ENCODE assay signal across 8 mouse cellular contexts in the genomic region with DNA sequence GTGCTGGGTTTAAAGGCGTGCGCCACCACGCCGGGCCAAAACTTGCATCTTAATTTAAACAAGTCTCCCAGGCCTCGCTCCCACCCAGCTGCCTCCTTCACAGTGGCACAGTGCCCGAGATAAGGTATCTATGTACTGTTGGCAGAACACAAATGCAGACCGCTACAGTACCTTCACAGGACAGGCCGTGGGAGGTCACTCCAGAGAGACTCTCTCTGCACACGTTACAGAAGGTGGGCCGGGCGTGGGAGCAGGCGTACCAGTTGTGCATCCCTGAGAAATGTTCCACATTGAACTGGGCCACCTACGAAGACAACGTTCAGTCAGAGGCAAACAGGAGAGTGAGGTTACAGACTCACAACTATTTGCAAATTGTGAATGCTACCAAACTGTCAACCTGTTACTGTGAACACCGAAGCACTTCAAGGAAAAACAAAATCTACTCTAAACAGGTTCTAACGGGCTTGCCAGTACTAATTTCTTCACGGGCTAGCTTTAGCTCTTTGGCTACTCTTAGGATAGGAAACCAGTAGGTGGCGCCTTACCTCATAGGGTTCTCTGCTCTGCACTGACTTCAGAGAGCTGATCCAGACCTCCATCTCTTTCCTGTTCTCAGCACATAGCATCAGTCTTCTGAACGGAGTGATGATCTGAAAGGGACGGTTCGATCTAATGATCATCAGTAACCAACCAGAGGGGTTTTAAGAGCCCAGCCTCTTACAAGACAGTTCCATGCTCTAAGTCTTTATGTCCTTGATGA.
DNase-seq lines count a peak whose midpoint lies in the region; ATAC-seq lines count a peak whose summit lies in the region.

No protein-coding gene starts in this region.

- intact Hi-C loops in gastrocnemius, postnatal 36 days (cut with DNase I): no loop called here

- no peak overlapping the region for H3K4me3 ChIP-seq in intestine, embryonic 15.5 days (replicated peaks)

- no peaks in the 10 kb centered on the region for H3K9me3 ChIP-seq in intestine, embryonic 15.5 days

- peak; percentile 11 for DNase-seq in gastrocnemius, adult 18-20 months (ENCODE audit: low spot score)
- no peak for DNase-seq in gastrocnemius, postnatal 36 days
- DNase-seq in right cerebral cortex, adult 18-20 months: peak; percentile 71
- no peak for DNase-seq in right cerebral cortex, postnatal 10 days (ENCODE audit: low spot score in 2 of 2)
- DNase-seq in cerebellum, adult 11-12 months: peak; percentile 16
- peak; percentile 51 to 73 for DNase-seq in kidney, postnatal 36 days
- DNase-seq in thymus, postnatal 25 days: peak; percentile 54

- no peaks in the 10 kb centered on the region for H3K4me1 ChIP-seq in intestine, embryonic 15.5 days (replicated peaks)

- 84% methylated on average over 21 of the region's 21 CpGs for WGBS in intestine, embryonic 15.5 days

- H3K27me3 ChIP-seq in intestine, embryonic 15.5 days (replicated peaks): no peaks in the 10 kb centered on the region

- no peak overlapping the region for H3K4me2 ChIP-seq in intestine, embryonic 15.5 days (replicated peaks)

- H3K36me3 ChIP-seq in intestine, embryonic 15.5 days: no peaks in the 10 kb centered on the region

- H3K27ac ChIP-seq in intestine, embryonic 15.5 days: no peak overlapping the region

- no peak for ATAC-seq in intestine, embryonic 15.5 days

- no peak overlapping the region for H3K9ac ChIP-seq in intestine, embryonic 15.5 days

Comparison
In these comparisons a context has a peak if more than half of its experiments do, and no peak if none do; other contexts are left out.
1. DNase-seq: peak in gastrocnemius, adult 18-20 months (single experiment), right cerebral cortex, adult 18-20 months (single experiment), cerebellum, adult 11-12 months (single experiment), kidney, postnatal 36 days (2 of 2) and thymus, postnatal 25 days (single experiment); none in gastrocnemius, postnatal 36 days (0 of 2) and right cerebral cortex, postnatal 10 days (0 of 2).